Mouse (Mus musculus): Measurements from ENCODE around the gene Tor2a. TPM values are rescaled to one million over a fixed set of nuclear protein-coding genes. Genes with fewer than 3 reads are reported as not detected.

The Tor2a gene
- polyA plus RNA-seq, 1 experiment: 171 TPM

- H3K36me3 ChIP-seq (ENCODE audit: control insufficient read depth, insufficient read depth, low read length): peaks cover 27% of the 10 kb centered on the region
- TF ChIP-seq POLR2A (IDR thresholded peaks at IDR 0.05; ENCODE audit: control insufficient read depth, extremely low read depth, insufficient read depth, low read length, poor library complexity) (no peak), CTCF (IDR thresholded peaks at IDR 0.05; ENCODE audit: borderline replicate concordance, control insufficient read depth, extremely low read depth, insufficient read depth, low read length, poor library complexity) (no peak)
- DNase-seq: peak; percentile 24
- H3K4me3 ChIP-seq (ENCODE audit: control insufficient read depth, insufficient read depth, low read length): no peak overlapping the region
- WGBS: 41% methylated on average over 6 of the region's 6 CpGs
- H3K27me3 ChIP-seq (ENCODE audit: control insufficient read depth, insufficient read depth, low read length): no peaks in the 10 kb centered on the region
- H3K4me1 ChIP-seq (replicated peaks; ENCODE audit: control insufficient read depth, insufficient read depth, low read length): no peaks in the 10 kb centered on the region
- H3K27ac ChIP-seq (ENCODE audit: control insufficient read depth, insufficient read depth, low read length): no peak overlapping the region
Measured at GRCm38 (mm10) chr2:32756674-32757055, 369 bp upstream of the Tor2a start.

- peaks cover 15% of the 10 kb centered on the region for H3K36me3 ChIP-seq (ENCODE audit: control insufficient read depth, insufficient read depth, low read length)
- no peak for DNase-seq
- no peaks in the 10 kb centered on the region for H3K4me1 ChIP-seq (replicated peaks; ENCODE audit: control insufficient read depth, insufficient read depth, low read length)
- H3K27ac ChIP-seq (ENCODE audit: control insufficient read depth, insufficient read depth, low read length): no peak overlapping the region
- WGBS: 98% methylated on average over 8 of the region's 8 CpGs
- H3K4me3 ChIP-seq (ENCODE audit: control insufficient read depth, insufficient read depth, low read length): no peak overlapping the region
- H3K27me3 ChIP-seq (ENCODE audit: control insufficient read depth, insufficient read depth, low read length): no peaks in the 10 kb centered on the region
- TF ChIP-seq POLR2A (IDR thresholded peaks at IDR 0.05; ENCODE audit: control insufficient read depth, extremely low read depth, insufficient read depth, low read length, poor library complexity) (no peak), CTCF (IDR thresholded peaks at IDR 0.05; ENCODE audit: borderline replicate concordance, control insufficient read depth, extremely low read depth, insufficient read depth, low read length, poor library complexity) (no peak)
Measured at GRCm38 (mm10) chr2:32758503-32758902, 1.5 kb downstream of the Tor2a start.

GRCm38 (mm10) chr2:32759001-32759400, 2.0 kb downstream of the Tor2a start:
- peaks cover 13% of the 10 kb centered on the region for H3K36me3 ChIP-seq (ENCODE audit: control insufficient read depth, insufficient read depth, low read length)
- H3K27ac ChIP-seq (ENCODE audit: control insufficient read depth, insufficient read depth, low read length): no peak overlapping the region
- no peaks in the 10 kb centered on the region for H3K27me3 ChIP-seq (ENCODE audit: control insufficient read depth, insufficient read depth, low read length)
- WGBS: 100% methylated on average over 2 of the region's 2 CpGs
- H3K4me1 ChIP-seq (replicated peaks; ENCODE audit: control insufficient read depth, insufficient read depth, low read length): no peaks in the 10 kb centered on the region
- H3K4me3 ChIP-seq (ENCODE audit: control insufficient read depth, insufficient read depth, low read length): no peak overlapping the region
- DNase-seq: no peak
- no peak for TF ChIP-seq POLR2A (IDR thresholded peaks at IDR 0.05; ENCODE audit: control insufficient read depth, extremely low read depth, insufficient read depth, low read length, poor library complexity)
- TF ChIP-seq CTCF (IDR thresholded peaks at IDR 0.05; ENCODE audit: borderline replicate concordance, control insufficient read depth, extremely low read depth, insufficient read depth, low read length, poor library complexity): no peak

GRCm38 (mm10) chr2:32761361-32761760, 4.3 kb downstream of the Tor2a start:
- Histone ChIP-seq H3K27me3 (ENCODE audit: control insufficient read depth, insufficient read depth, low read length) (no peaks in the 10 kb centered on the region), H3K27ac (ENCODE audit: control insufficient read depth, insufficient read depth, low read length) (no peak overlapping the region), H3K4me1 (replicated peaks; ENCODE audit: control insufficient read depth, insufficient read depth, low read length) (no peaks in the 10 kb centered on the region), H3K36me3 (ENCODE audit: control insufficient read depth, insufficient read depth, low read length) (peaks cover 13% of the 10 kb centered on the region), H3K4me3 (ENCODE audit: control insufficient read depth, insufficient read depth, low read length) (no peak overlapping the region)
- TF ChIP-seq CTCF (IDR thresholded peaks at IDR 0.05; ENCODE audit: borderline replicate concordance, control insufficient read depth, extremely low read depth, insufficient read depth, low read length, poor library complexity): no peak
- no peak for TF ChIP-seq POLR2A (IDR thresholded peaks at IDR 0.05; ENCODE audit: control insufficient read depth, extremely low read depth, insufficient read depth, low read length, poor library complexity)
- DNase-seq: no peak
- 97% methylated on average over 14 of the region's 14 CpGs for WGBS

GRCm38 (mm10) chr2:32761859-32762258, 4.8 kb downstream of the Tor2a start:
- TF ChIP-seq POLR2A (IDR thresholded peaks at IDR 0.05; ENCODE audit: control insufficient read depth, extremely low read depth, insufficient read depth, low read length, poor library complexity) (no peak), CTCF (IDR thresholded peaks at IDR 0.05; ENCODE audit: borderline replicate concordance, control insufficient read depth, extremely low read depth, insufficient read depth, low read length, poor library complexity) (no peak)
- H3K4me3 ChIP-seq (ENCODE audit: control insufficient read depth, insufficient read depth, low read length): no peak overlapping the region
- no peaks in the 10 kb centered on the region for H3K4me1 ChIP-seq (replicated peaks; ENCODE audit: control insufficient read depth, insufficient read depth, low read length)
- H3K27ac ChIP-seq (ENCODE audit: control insufficient read depth, insufficient read depth, low read length): no peak overlapping the region
- H3K27me3 ChIP-seq (ENCODE audit: control insufficient read depth, insufficient read depth, low read length): no peaks in the 10 kb centered on the region
- H3K36me3 ChIP-seq (ENCODE audit: control insufficient read depth, insufficient read depth, low read length): peaks cover 13% of the 10 kb centered on the region
- DNase-seq: no peak
- 94% methylated on average over 4 of the region's 4 CpGs for WGBS

GRCm38 (mm10) chr2:32763353-32763752, 6.3 kb downstream of the Tor2a start:
- Histone ChIP-seq H3K27me3 (ENCODE audit: control insufficient read depth, insufficient read depth, low read length) (no peaks in the 10 kb centered on the region), H3K27ac (ENCODE audit: control insufficient read depth, insufficient read depth, low read length) (no peak overlapping the region), H3K36me3 (ENCODE audit: control insufficient read depth, insufficient read depth, low read length) (peaks cover 13% of the 10 kb centered on the region), H3K4me1 (replicated peaks; ENCODE audit: control insufficient read depth, insufficient read depth, low read length) (no peaks in the 10 kb centered on the region), H3K4me3 (ENCODE audit: control insufficient read depth, insufficient read depth, low read length) (no peak overlapping the region)
- WGBS: 83% methylated on average over 3 of the region's 3 CpGs
- no peak for TF ChIP-seq POLR2A (IDR thresholded peaks at IDR 0.05; ENCODE audit: control insufficient read depth, extremely low read depth, insufficient read depth, low read length, poor library complexity)
- no peak for TF ChIP-seq CTCF (IDR thresholded peaks at IDR 0.05; ENCODE audit: borderline replicate concordance, control insufficient read depth, extremely low read depth, insufficient read depth, low read length, poor library complexity)
- DNase-seq: no peak

- Histone ChIP-seq H3K4me3 (ENCODE audit: control insufficient read depth, insufficient read depth, low read length) (no peak overlapping the region), H3K36me3 (ENCODE audit: control insufficient read depth, insufficient read depth, low read length) (peaks cover 2% of the 10 kb centered on the region), H3K27me3 (ENCODE audit: control insufficient read depth, insufficient read depth, low read length) (no peaks in the 10 kb centered on the region), H3K4me1 (replicated peaks; ENCODE audit: control insufficient read depth, insufficient read depth, low read length) (peaks cover 14% of the 10 kb centered on the region), H3K27ac (ENCODE audit: control insufficient read depth, insufficient read depth, low read length) (no peak overlapping the region)
- no peak for DNase-seq
- 82% methylated on average over 12 of the region's 12 CpGs for WGBS
- no peak for TF ChIP-seq CTCF (IDR thresholded peaks at IDR 0.05; ENCODE audit: borderline replicate concordance, control insufficient read depth, extremely low read depth, insufficient read depth, low read length, poor library complexity)
- TF ChIP-seq POLR2A (IDR thresholded peaks at IDR 0.05; ENCODE audit: control insufficient read depth, extremely low read depth, insufficient read depth, low read length, poor library complexity): no peak
Measured at GRCm38 (mm10) chr2:32767241-32767640, 10.2 kb downstream of the Tor2a start.

Data from thymus, adult 2 months (tissue).